Mouse (Mus musculus) hindbrain, embryonic 14.5 days (tissue): ENCODE data around the gene Dkc1. TPM values are rescaled to one million over a fixed set of nuclear protein-coding genes. Genes with fewer than 3 reads are reported as not detected.

ENCODE experiments used
- polyA plus RNA-seq: library from polyadenylated mRNA; unstranded; fragments of >200 nt; fragmentation: Nextera tagmentation; extraction: Ambion mirVana; gene quantifications from 2 replicates; pipeline ENCODE4 v1.2.1, GENCODE M21; 2014

Dkc1 gene
- polyA plus RNA-seq, 1 experiment from 2014 or later: 54.2 TPM

Other genes with a start within 250 kb of the Dkc1 start
- 2.4 TPM in 2 replicates for gene Gab3, start 10.4 kb upstream of the Dkc1 start, polyA plus RNA-seq
- 23.9 and 25.9 TPM in 2 replicates for gene Mpp1, start 35.2 kb downstream of the Dkc1 start, polyA plus RNA-seq
- gene Smim9, start 67.9 kb downstream of the Dkc1 start, polyA plus RNA-seq: not detected in 2 replicates